Mouse (Mus musculus): ENCODE data around the gene Slc36a4. TPM values are rescaled to one million over a fixed set of nuclear protein-coding genes. Genes with fewer than 3 reads are reported as not detected.

Gene Slc36a4
- total and polyA plus RNA-seq, 3 experiments, result 3.3 to 7.4 (median 6.9) TPM

- Histone ChIP-seq H3K27me3 (ENCODE audit: control insufficient read depth, insufficient read depth, low read length) (no peaks in the 10 kb centered on the region), H3K4me1 (ENCODE audit: control insufficient read depth, insufficient read depth, low read length) (no peaks in the 10 kb centered on the region), H3K36me3 (ENCODE audit: control insufficient read depth, insufficient read depth, low read length) (no peaks in the 10 kb centered on the region), H3K27ac (no peak overlapping the region), H3K4me3 (no peak overlapping the region), H3K79me2 (replicated peaks; ENCODE audit: control insufficient read depth, insufficient read depth, low read length) (no peaks in the 10 kb centered on the region), H3K9ac (ENCODE audit: low read depth, low read length) (no peak overlapping the region)
- 55% methylated on average over 2 of the region's 2 CpGs for WGBS
- TF ChIP-seq POLR2A (IDR thresholded peaks at IDR 0.05; ENCODE audit: insufficient read depth, low read depth, low read length), result no peak
- TF ChIP-seq CTCF (IDR thresholded peaks at IDR 0.05), result no peak
- no peak for TF ChIP-seq EP300 (IDR thresholded peaks at IDR 0.05; ENCODE audit: insufficient read depth, low read depth, low read length)
- intact Hi-C loops (cut with DNase I), result no loop called here
- DNase-seq, result no peak
These were observed 77.1 kb downstream of the Slc36a4 start for GRCm38 (mm10) chr9:15786610-15787009.

GRCm38 (mm10) chr9:15792076-15792475 is 82.5 kb downstream of the Slc36a4 start:
- intact Hi-C loops (cut with DNase I), result no loop called here
- 84% methylated on average over 9 of the region's 9 CpGs for WGBS

More at GRCm38 (mm10) chr9:15792076-15792475, 82.5 kb downstream of the Slc36a4 start:
- H3K79me2 ChIP-seq (replicated peaks; ENCODE audit: control insufficient read depth, insufficient read depth, low read length), result no peaks in the 10 kb centered on the region
- no peak for DNase-seq
- H3K27ac ChIP-seq, result no peak overlapping the region
- no peaks in the 10 kb centered on the region for H3K4me1 ChIP-seq (ENCODE audit: control insufficient read depth, insufficient read depth, low read length)
- no peaks in the 10 kb centered on the region for H3K36me3 ChIP-seq (ENCODE audit: control insufficient read depth, insufficient read depth, low read length)
- no peak overlapping the region for H3K9ac ChIP-seq (ENCODE audit: low read depth, low read length)
- TF ChIP-seq CTCF (IDR thresholded peaks at IDR 0.05), result no peak
- TF ChIP-seq POLR2A (IDR thresholded peaks at IDR 0.05; ENCODE audit: insufficient read depth, low read depth, low read length), result no peak
- no peak for TF ChIP-seq EP300 (IDR thresholded peaks at IDR 0.05; ENCODE audit: insufficient read depth, low read depth, low read length)
- H3K27me3 ChIP-seq (ENCODE audit: control insufficient read depth, insufficient read depth, low read length), result no peaks in the 10 kb centered on the region
- H3K4me3 ChIP-seq, result no peak overlapping the region

Other genes with a start within 250 kb of the Slc36a4 start
- 10 to 100 TPM; 24.9 to 25.8 TPM for gene Smco4, start 216.3 kb upstream of the Slc36a4 start, total RNA-seq (2021)
- gene Smco4, start 216.3 kb upstream of the Slc36a4 start, polyA plus RNA-seq (2012; rRNA removed), result 16.5 and 34.0 TPM in 2 replicates
- gene Deup1, start 81.8 kb upstream of the Slc36a4 start, total RNA-seq (2021), result not detected
- gene Deup1, start 81.8 kb upstream of the Slc36a4 start, polyA plus RNA-seq (2012; rRNA removed), result 0.16 and 0.18 TPM in 2 replicates
- not detected for gene Mtnr1b, start 164.8 kb downstream of the Slc36a4 start, total RNA-seq (2021)
- gene Mtnr1b, start 164.8 kb downstream of the Slc36a4 start, polyA plus RNA-seq (2012; rRNA removed), result not detected in 2 replicates

Data from heart, adult 2 months (tissue).